In the genomic region with DNA sequence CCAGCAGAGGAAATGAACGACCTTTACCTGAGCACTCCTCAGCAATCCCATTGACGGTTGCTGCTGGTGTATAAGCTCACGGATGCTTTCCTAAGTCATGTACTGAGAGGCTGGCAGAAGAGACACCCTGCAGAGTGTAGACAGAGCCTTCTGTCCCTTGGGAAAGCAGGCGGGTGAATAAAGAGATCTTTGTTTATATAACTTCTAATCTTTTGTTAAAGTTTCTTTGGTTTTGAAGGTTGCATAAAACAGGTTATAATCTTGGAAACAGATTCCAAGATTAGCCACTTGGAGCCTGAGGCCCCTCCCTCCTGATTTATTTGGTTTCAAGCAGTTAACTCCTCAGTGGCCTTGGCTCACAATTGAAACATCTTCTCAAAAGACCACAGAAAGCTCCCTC, we compare ENCODE assay signal across 34 mouse cellular contexts. TPM values are rescaled to one million over a fixed set of nuclear protein-coding genes. Genes with fewer than 3 reads are reported as not detected.
"Had no signal": no experiment of that assay in that cellular context is flagged by ENCODE, and none has a peak within 500 bp of the region (broad histone marks: within the 10 kb centered on the region; RNA-seq: fewer than 3 reads in every experiment).

TSS of gene Slco1a5 (minus strand) at position 101 of the 400 bp plus-strand sequence.

- H3K4me1 ChIP-seq: embryonic facial prominence, embryonic 12.5 days; embryonic facial prominence, embryonic 15.5 days; forebrain, embryonic 15.5 days had no signal

- H3K4me2 ChIP-seq: embryonic facial prominence, embryonic 12.5 days; embryonic facial prominence, embryonic 13.5 days; embryonic facial prominence, embryonic 15.5 days; forebrain, embryonic 12.5 days; forebrain, embryonic 13.5 days; forebrain, embryonic 15.5 days had no signal

- H3K9ac ChIP-seq: embryonic facial prominence, embryonic 12.5 days; embryonic facial prominence, embryonic 13.5 days; embryonic facial prominence, embryonic 15.5 days; forebrain, embryonic 12.5 days; forebrain, embryonic 13.5 days; forebrain, embryonic 15.5 days; forebrain, postnatal 0 days had no signal

- ATAC-seq: forebrain, embryonic 13.5 days; forebrain, embryonic 14.5 days; forebrain, embryonic 15.5 days; forebrain, embryonic 16.5 days; forebrain, postnatal 0 days had no signal

- H3K27ac ChIP-seq: embryonic facial prominence, embryonic 10.5 days; embryonic facial prominence, embryonic 12.5 days; embryonic facial prominence, embryonic 13.5 days; embryonic facial prominence, embryonic 15.5 days; forebrain, embryonic 10.5 days; forebrain, embryonic 12.5 days; forebrain, embryonic 13.5 days; forebrain, embryonic 15.5 days; gastrocnemius, adult 2 months; heart, adult 2 months had no signal

- H3K27me3 ChIP-seq: embryonic facial prominence, embryonic 12.5 days; embryonic facial prominence, embryonic 13.5 days; embryonic facial prominence, embryonic 15.5 days; forebrain, embryonic 12.5 days; forebrain, embryonic 13.5 days; forebrain, embryonic 15.5 days had no signal

- H3K36me3 ChIP-seq: embryonic facial prominence, embryonic 10.5 days; embryonic facial prominence, embryonic 12.5 days; embryonic facial prominence, embryonic 13.5 days; embryonic facial prominence, embryonic 15.5 days; forebrain, embryonic 10.5 days; forebrain, embryonic 12.5 days; forebrain, embryonic 15.5 days had no signal

- H3K9me3 ChIP-seq: embryonic facial prominence, embryonic 10.5 days; embryonic facial prominence, embryonic 12.5 days; embryonic facial prominence, embryonic 13.5 days; embryonic facial prominence, embryonic 15.5 days; forebrain, embryonic 10.5 days; forebrain, embryonic 12.5 days; forebrain, embryonic 13.5 days; forebrain, embryonic 15.5 days had no signal

- DNase-seq: cerebellum, adult 2 months; cerebellum, adult 8-10 months; cerebellum, adult 9-10 months; cerebellum, adult 9-11 months; cerebellum, postnatal 10 days; cerebellum, postnatal 14 days; cerebellum, postnatal 25 days; cerebellum, postnatal 36 days; embryo, embryonic 11 days; forebrain, postnatal 0 days; gastrocnemius, adult 2 months; gastrocnemius, postnatal 10 days; gastrocnemius, postnatal 14 days; gastrocnemius, postnatal 25 days; gastrocnemius, postnatal 36 days; heart, adult 11 months; heart, adult 18-20 months; heart, adult 2 months had no signal

- H3K4me3 ChIP-seq: embryonic facial prominence, embryonic 10.5 days; embryonic facial prominence, embryonic 12.5 days; embryonic facial prominence, embryonic 13.5 days; embryonic facial prominence, embryonic 15.5 days; erythroblast, embryonic 14.5 days; forebrain, embryonic 10.5 days; forebrain, embryonic 12.5 days; forebrain, embryonic 13.5 days; forebrain, embryonic 15.5 days; gastrocnemius, adult 2 months; heart, adult 2 months had no signal

RNA-seq across cellular contexts. Expression of gene Slco1a5, which starts in this region (rescaled TPM):
- total RNA-seq: common myeloid progenitor, adult 5-6 weeks; gastrocnemius, adult 18-20 months; gastrocnemius, adult 2 months; gastrocnemius, adult 8-10 months; gastrocnemius, postnatal 10 days; gastrocnemius, postnatal 14 days; gastrocnemius, postnatal 25 days; gastrocnemius, postnatal 36 days; gastrocnemius, postnatal 4 days; granulocyte monocyte progenitor cell, adult 5-6 weeks; heart, adult 18-20 months; heart, adult 2 months had no signal
- polyA plus RNA-seq: embryonic facial prominence, embryonic 12.5 days; embryonic facial prominence, embryonic 13.5 days; erythroblast, embryonic 14.5 days had no signal
